Mouse (Mus musculus) CH12.LX (cell line): ENCODE data around the gene Zfp213. TPM values are rescaled to one million over a fixed set of nuclear protein-coding genes. Genes with fewer than 3 reads are reported as not detected.

Experiments
- DNase-seq: peaks from one replicate; pipeline ENCODE4 v3.0.0-alpha.2; 2013; ENCODE audit errors: extremely low read depth
- H3K27ac ChIP-seq: 2 replicates; pipeline ENCODE4 v1.5.1; 2012; ENCODE audit warnings: low read depth, mild to moderate bottlenecking, control low read depth, moderate library complexity; ENCODE audit not compliant: insufficient read depth
- H3K27me3 ChIP-seq: replicated peaks from 2 replicates; pipeline ENCODE3; 2012; ENCODE audit warnings: inconsistent platforms
- H3K36me3 ChIP-seq, 2 experiments: replicated peaks in 1 of 2; 2 replicates each; pipeline versions ENCODE3 to v1.6.1; 2012; ENCODE audit warnings: inconsistent platforms in 1 of 2, low read length in 1 of 2, mild to moderate bottlenecking in 1 of 2, mixed read lengths in 1 of 2, moderate library complexity in 1 of 2; ENCODE audit not compliant: control insufficient read depth in 1 of 2, insufficient read depth in 1 of 2
- H3K4me1 ChIP-seq, 2 experiments: 2 replicates each; pipeline ENCODE4 v1.6.1; 2012; ENCODE audit warnings: inconsistent platforms in 1 of 2, moderate library complexity in 1 of 2; ENCODE audit not compliant: insufficient read depth in 2 of 2, control insufficient read depth in 1 of 2
- H3K4me2 ChIP-seq: 2 replicates; pipeline ENCODE4 v1.6.1; 2012; ENCODE audit warnings: low read depth, mild to moderate bottlenecking, control low read depth; ENCODE audit not compliant: poor library complexity, insufficient read depth, severe bottlenecking
- H3K4me3 ChIP-seq, 3 experiments: fragments of 150-350 bp in 1 of 3; sonication (generic) in 1 of 3; replicated peaks in 1 of 3; 2 replicates each; pipeline versions ENCODE3 to v1.5.1; 2011 to 2012; ENCODE audit warnings: low read depth in 2 of 3, low read length in 2 of 3, mild to moderate bottlenecking in 2 of 3, moderate library complexity in 2 of 3, control low read depth in 1 of 3, improper control_type of control experiment in 1 of 3, inconsistent platforms in 1 of 3, mixed read lengths in 1 of 3; ENCODE audit not compliant: poor library complexity in 1 of 3
- H3K79me2 ChIP-seq: replicated peaks from 2 replicates; pipeline ENCODE4 v1.6.1; 2012; ENCODE audit warnings: mild to moderate bottlenecking, moderate library complexity; ENCODE audit not compliant: control insufficient read depth, poor library complexity, insufficient read depth, severe bottlenecking; ENCODE audit errors: extremely low read depth
- H3K9ac ChIP-seq: 2 replicates; pipeline ENCODE4 v1.6.1; 2012; ENCODE audit warnings: low read depth, mild to moderate bottlenecking, control low read depth, moderate library complexity; ENCODE audit not compliant: insufficient read depth
- H3K9me3 ChIP-seq: replicated peaks from 2 replicates; pipeline ENCODE3; 2012; ENCODE audit warnings: low read length, inconsistent platforms, mixed read lengths
- BHLHE40 ChIP-seq: IDR thresholded peaks from 2 replicates; pipeline ENCODE4 v1.6.1; 2011; ENCODE audit warnings: mild to moderate bottlenecking, low read depth, low read length, improper control_type of control experiment
- CTCF ChIP-seq, 2 experiments: IDR thresholded peaks in 1 of 2; conservative IDR thresholded peaks in 1 of 2; 2 replicates each; pipeline ENCODE4 v1.5.1; 2011 to 2012; ENCODE audit warnings: low read depth in 2 of 2, low read length in 2 of 2, improper control_type of control experiment in 1 of 2, inconsistent platforms in 1 of 2, mild to moderate bottlenecking in 1 of 2, moderate library complexity in 1 of 2
- HCFC1 ChIP-seq: IDR thresholded peaks from 2 replicates; pipeline ENCODE4 v1.6.1; 2012; ENCODE audit warnings: low read depth, mild to moderate bottlenecking, inconsistent platforms, low read length, improper control_type of control experiment
- JUN ChIP-seq: IDR thresholded peaks from 2 replicates; pipeline ENCODE4 v1.6.1; 2011; ENCODE audit warnings: low read depth, mild to moderate bottlenecking, low read length, improper control_type of control experiment, moderate library complexity; ENCODE audit not compliant: insufficient read depth
- MEF2A ChIP-seq: IDR thresholded peaks from 2 replicates; pipeline ENCODE4 v1.6.1; 2014; ENCODE audit warnings: low read depth, mild to moderate bottlenecking, inconsistent platforms, low read length, improper control_type of control experiment, borderline replicate concordance
- RCOR1 ChIP-seq: conservative IDR thresholded peaks from 2 replicates; pipeline ENCODE4 v1.6.1; 2012; ENCODE audit warnings: low read depth, mild to moderate bottlenecking, inconsistent platforms, low read length, improper control_type of control experiment
- SMC3 ChIP-seq: IDR thresholded peaks from 2 replicates; pipeline ENCODE4 v1.6.1; 2011; ENCODE audit warnings: low read depth, low read length, improper control_type of control experiment
- dilution Hi-C: fragments of 300-500 bp; cut with MboI; formaldehyde crosslinking; loops from 2 replicates; pipeline ENCODE4 v1.14.3; 2020; ENCODE audit warnings: low sequenced_read_pairs; ENCODE audit not compliant: extremely low pct_unique_long_range_greater_than_20kb, extremely low pct_ligation_motif_present
- in situ Hi-C: fragments of 300-500 bp; cut with MboI; formaldehyde crosslinking; loops from 3 replicates; pipeline ENCODE4 v1.14.3; 2019; ENCODE audit warnings: low sequenced_read_pairs, low pct_ligation_motif_present, low pct_unique_long_range_greater_than_20kb, mixed read lengths
- polyA plus RNA-seq: library from polyadenylated mRNA; unstranded; fragments of >175 nt; gene quantifications from 2 replicates; pipeline ENCODE4 v1.2.1, GENCODE M21; 2012; ENCODE audit warnings: low read depth; ENCODE audit not compliant: insufficient read length
- total RNA-seq, 2 experiments: library from RNA; depleted of rRNA; stranded (reverse); fragments of 300-350 nt in 1 of 2; fragments of >200 nt in 1 of 2; gene quantifications; 2 replicates each; pipeline ENCODE4 v1.2.3; 2012 to 2014

Gene Zfp213
- total and polyA plus RNA-seq, 3 experiments: 8.0 to 10.9 (median 9.4) TPM

DNA sequence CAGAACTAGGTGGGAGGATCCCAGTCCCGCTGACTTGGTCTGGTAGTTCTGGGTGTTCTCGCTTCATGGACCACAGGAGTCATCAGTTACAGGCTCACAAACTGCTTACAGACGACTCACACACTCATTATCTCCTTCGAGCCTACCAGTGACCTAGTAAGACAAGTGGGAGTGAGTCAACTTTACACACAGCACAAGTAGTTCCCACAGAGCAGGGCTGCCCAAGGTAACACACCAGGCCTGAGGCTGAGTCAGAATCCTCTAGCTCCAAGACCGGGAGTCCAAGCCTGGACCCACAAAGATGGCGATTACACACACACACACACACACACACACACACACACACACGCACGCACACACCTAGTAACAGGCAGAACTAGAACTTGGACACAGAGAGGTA lies 20.7 kb upstream of the Zfp213 start:
- dilution Hi-C loops: no loop called here
- no peaks in the 10 kb centered on the region for H3K9me3 ChIP-seq
- H3K9ac ChIP-seq: no peak overlapping the region
- no peak for DNase-seq
- in situ Hi-C loops: no loop called here
- peaks cover 74% of the 10 kb centered on the region for H3K27me3 ChIP-seq
- no peak overlapping the region for H3K4me3 ChIP-seq
- H3K4me2 ChIP-seq: no peak overlapping the region
- no peak overlapping the region for H3K27ac ChIP-seq
- H3K79me2 ChIP-seq: no peaks in the 10 kb centered on the region
- TF ChIP-seq MEF2A: no peak
- TF ChIP-seq, all 38 proteins: peak for 0
- no peaks in the 10 kb centered on the region for H3K4me1 ChIP-seq
- H3K36me3 ChIP-seq: no peaks in the 10 kb centered on the region

DNA sequence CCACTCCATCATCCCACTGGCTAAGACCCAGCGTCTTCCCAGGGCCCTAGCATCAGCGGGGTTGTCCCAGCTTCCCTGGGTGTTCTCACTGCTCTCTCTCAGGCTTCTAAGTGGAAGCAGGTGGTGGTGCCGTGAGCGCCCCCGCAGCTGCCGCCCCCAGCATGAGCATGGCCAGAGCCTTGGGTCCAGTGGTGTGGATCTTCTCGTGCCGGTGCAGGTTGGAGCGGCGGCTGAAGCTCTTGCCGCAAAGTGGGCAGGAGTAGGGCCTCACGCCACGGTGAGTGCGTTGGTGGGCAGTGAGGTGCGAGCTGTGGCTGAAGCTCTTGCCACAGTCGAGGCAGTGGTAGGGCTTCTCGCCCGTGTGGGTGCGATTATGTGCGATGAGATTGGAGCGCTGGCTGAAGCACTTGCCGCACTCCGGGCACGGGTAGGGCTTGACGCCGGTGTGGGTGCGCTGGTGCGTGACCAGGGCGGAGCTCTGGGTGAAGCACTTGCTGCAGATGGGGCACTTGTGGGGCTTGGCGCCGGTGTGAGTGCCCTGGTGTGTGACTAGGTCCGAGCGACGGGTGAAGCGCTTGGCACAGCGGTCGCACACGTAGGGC lies 12.0 kb upstream of the Zfp213 start:
- Histone ChIP-seq H3K9ac (no peak overlapping the region), H3K4me3 (peak overlapping the region in 1 of 3 experiments; percentile 34), H3K9me3 (no peaks in the 10 kb centered on the region), H3K27ac (no peak overlapping the region), H3K4me2 (peak overlapping the region; percentile 55), H3K36me3 (no peaks in the 10 kb centered on the region), H3K79me2 (no peaks in the 10 kb centered on the region), H3K4me1 (peaks cover 13 to 20% of the 10 kb centered on the region in 2 experiments), H3K27me3 (peaks cover 74% of the 10 kb centered on the region)
- dilution Hi-C loops: no loop called here
- no peak for DNase-seq
- in situ Hi-C loops: loop anchor here (5.0 kb wide), 1 partner anchor 131 kb away; no protein-coding TSS in a partner anchor
- TF ChIP-seq RCOR1 (no peak), BHLHE40 (peak; percentile 83)

DNA sequence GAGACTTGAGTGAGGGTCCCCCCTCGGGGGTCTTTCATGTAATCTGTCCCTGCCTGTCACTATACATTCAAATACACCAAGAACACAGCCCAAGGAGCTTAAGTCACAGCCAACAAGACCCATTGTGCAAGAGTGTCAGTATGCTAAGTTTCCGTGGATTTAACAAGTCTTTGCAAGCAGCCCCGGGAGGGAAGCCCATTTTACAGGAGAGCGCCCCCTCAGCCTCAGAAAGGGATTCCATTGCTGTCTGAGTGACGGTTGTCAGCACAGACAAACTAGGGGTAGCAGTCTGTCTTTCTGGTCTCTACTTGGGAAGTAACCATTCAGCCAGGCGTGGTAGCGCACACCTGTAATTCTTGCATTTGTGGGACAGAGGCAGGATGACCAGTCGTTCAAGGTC lies 10.1 kb upstream of the Zfp213 start:
- no peaks in the 10 kb centered on the region for H3K79me2 ChIP-seq
- H3K27me3 ChIP-seq: peaks cover 55% of the 10 kb centered on the region
- TF ChIP-seq CTCF (conservative IDR thresholded peaks at IDR 0.05 in 1 of 2, IDR thresholded peaks at IDR 0.05 in 1 of 2; ENCODE audit: low read depth in 2 of 2, low read length in 2 of 2) (0 out of 4 replicates have a peak, but pooled peaks of 1 of the 2 experiments have one; percentile 4), HCFC1 (no peak)
- no peak overlapping the region for H3K9ac ChIP-seq
- H3K4me2 ChIP-seq: no peak overlapping the region
- no peaks in the 10 kb centered on the region for H3K36me3 ChIP-seq
- no peak overlapping the region for H3K4me3 ChIP-seq
- dilution Hi-C loops (no loop called here), in situ Hi-C loops (no loop called here)
- H3K27ac ChIP-seq: no peak overlapping the region
- no peak for DNase-seq
- H3K9me3 ChIP-seq: no peaks in the 10 kb centered on the region
- peaks cover 13 to 20% of the 10 kb centered on the region in 2 experiments for H3K4me1 ChIP-seq

DNA sequence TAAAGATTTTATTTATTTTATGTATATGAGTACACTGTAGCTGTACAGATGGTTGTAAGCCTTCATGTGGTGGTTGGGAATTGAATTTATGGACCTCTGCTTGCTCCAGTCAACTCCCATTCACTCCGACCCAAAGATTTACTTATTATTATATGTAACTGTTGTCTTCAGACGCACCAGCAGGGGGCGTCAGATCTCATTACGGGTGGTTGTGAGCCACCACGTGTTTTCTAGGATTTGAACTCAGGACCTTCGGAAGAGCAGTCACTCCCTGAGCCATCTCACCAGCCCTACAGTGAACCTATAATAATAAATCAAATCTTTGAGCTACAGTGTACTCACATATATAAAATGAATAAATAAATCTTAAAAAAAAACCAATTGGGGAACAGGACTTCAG lies 8.0 kb upstream of the Zfp213 start:
- no peaks in the 10 kb centered on the region for H3K9me3 ChIP-seq
- in situ Hi-C loops (no loop called here), dilution Hi-C loops (no loop called here)
- TF ChIP-seq CTCF (conservative IDR thresholded peaks at IDR 0.05 in 1 of 2, IDR thresholded peaks at IDR 0.05 in 1 of 2; ENCODE audit: low read depth in 2 of 2, low read length in 2 of 2) (peak in 1 of 2 experiments; percentile 56; a peak in 2 of 4 replicates), JUN (no peak), SMC3 (peak; percentile 26; the same call in 1 of the 2 replicates)
- H3K36me3 ChIP-seq: no peaks in the 10 kb centered on the region
- H3K9ac ChIP-seq: no peak overlapping the region
- H3K4me3 ChIP-seq: no peak overlapping the region
- peaks cover 13 to 14% of the 10 kb centered on the region in 2 experiments for H3K4me1 ChIP-seq
- H3K79me2 ChIP-seq: no peaks in the 10 kb centered on the region
- no peak overlapping the region for H3K27ac ChIP-seq
- DNase-seq: no peak
- peaks cover 39% of the 10 kb centered on the region for H3K27me3 ChIP-seq
- H3K4me2 ChIP-seq: no peak overlapping the region
